Mouse (Mus musculus) spleen, postnatal 4 days (tissue): ENCODE results near the gene Pwwp2a.
A peak's percentile ranks its signal among the peaks of the same experiment; 100 is the strongest.

Source experiments
- DNase-seq, 2 experiments: peaks; one replicate each; pipeline ENCODE4 v3.0.0; 2022; ENCODE audit warnings: low spot score in 2 of 2

Gene Pwwp2a

DNA sequence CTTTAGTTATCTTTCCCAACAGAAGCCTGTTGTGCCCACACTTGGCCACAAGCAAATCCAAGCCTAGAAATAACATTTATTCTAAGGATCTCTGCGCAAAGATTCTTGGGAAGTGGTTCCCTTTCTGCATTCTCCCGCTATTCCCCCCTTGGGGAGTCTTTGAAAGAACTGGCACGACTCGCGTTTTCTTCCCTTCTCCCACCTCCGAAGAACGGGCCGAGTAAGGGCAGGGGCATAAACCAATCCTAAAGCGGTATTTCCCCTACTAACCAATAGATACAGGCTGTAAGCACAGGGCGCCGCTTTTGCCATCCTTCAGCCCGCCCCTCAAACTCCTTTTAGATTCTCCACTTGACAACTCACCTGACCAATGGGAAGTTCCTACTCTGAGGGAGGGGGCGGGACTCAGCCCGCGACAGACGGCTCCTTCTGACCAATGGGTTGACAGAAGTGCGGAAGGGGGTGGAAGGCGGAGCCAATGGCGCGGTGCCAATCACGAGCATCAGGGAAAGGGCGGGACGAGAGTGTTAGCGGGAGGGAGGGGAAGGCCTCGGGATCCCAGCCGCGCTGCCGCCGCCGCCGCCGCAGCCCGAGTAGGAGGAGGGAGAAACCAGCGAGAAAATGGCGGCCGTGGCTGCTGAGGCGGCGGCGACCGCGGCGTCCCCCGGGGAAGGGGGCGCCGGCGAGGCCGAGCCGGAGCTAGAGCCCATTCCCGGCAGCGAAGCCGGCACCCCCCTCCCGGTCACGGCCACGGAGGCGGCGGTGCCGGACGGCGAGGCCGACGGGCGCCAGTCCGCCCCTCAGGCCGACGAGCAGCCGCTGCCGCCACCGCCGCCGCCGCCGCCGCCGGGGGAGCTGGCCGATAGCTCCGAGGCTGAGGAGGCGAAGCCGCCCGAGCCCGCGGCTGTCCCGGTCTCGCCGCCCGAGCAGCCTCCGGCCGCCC, at the start of gene Pwwp2a:
Gene Pwwp2a, plus strand, starts transcription at position 527 of the 943 bp plus-strand sequence.
- peak; percentile 98 to 99 for DNase-seq

- no peak for DNase-seq
These were observed 49.2 kb upstream of the Pwwp2a start for GRCm38 (mm10) chr11:43632566-43632965.

- no peak for DNase-seq
These were observed 48.6 kb upstream of the Pwwp2a start for GRCm38 (mm10) chr11:43633165-43633564.

- DNase-seq, result no peak
These were observed 48.0 kb upstream of the Pwwp2a start for GRCm38 (mm10) chr11:43633658-43634401.

DNA sequence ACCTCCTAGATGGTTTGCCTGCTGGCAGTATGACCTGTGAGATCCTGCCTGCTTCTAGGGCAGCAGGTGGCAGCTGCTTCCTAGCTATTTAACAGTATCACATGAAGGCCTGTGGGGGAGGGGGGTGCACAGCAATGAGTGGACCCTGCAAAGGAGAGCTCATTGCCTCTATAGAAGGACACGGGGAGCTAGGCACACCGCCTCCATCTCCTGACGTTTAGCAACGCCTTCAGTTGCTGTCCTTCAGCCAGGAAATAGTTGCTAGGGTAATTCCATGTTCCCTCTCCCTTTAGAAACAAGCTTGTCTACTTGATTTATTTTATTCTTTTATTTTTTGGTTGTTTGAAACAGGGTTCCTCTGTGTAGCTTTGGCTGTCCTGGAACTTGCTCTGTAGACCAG, 45.0 kb upstream of the Pwwp2a start:
- DNase-seq, result no peak

DNA sequence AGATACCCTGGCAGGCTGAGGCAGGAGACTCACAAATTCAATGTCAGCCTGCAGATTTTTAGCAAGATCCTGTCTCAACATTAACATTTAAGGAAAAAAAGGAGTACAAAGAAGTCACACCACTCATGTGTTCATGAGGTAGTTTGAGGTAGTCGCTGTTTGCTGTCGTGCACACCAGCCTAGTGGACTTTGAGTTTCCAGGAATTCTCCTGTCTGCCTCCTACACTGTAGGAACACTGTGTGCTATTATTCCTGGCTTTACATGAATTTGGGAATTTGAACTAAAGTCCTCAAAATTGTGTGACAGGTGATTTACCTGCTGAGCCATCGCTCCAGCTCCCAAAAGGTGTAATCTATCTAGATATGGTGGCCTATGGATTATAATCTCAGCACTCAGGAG, 43.3 kb upstream of the Pwwp2a start:
- DNase-seq, result no peak

DNA sequence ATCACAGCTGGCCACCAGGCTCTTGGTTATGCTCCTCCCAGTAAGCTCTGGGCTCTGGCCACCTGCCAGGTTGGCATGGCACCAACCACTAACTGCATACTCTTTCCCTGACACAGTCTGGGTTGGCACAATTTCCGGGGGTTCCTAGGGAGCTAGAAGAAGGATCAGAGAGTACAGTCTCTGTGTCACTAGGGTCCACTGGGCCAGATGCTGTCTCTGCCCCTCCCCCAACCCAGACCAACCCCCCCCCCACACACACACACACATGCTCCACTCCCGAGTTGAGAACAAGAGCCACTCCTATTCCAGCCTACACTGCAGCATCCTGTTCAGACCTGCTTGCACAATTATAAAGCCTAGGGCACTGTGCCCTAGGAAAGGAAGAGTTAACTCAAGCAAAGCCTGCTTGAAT, 38.6 kb upstream of the Pwwp2a start:
- DNase-seq, result peak in 1 of 2 experiments; percentile 33

GRCm38 (mm10) chr11:43645286-43645685, 36.5 kb upstream of the Pwwp2a start:
- no peak for DNase-seq

DNA sequence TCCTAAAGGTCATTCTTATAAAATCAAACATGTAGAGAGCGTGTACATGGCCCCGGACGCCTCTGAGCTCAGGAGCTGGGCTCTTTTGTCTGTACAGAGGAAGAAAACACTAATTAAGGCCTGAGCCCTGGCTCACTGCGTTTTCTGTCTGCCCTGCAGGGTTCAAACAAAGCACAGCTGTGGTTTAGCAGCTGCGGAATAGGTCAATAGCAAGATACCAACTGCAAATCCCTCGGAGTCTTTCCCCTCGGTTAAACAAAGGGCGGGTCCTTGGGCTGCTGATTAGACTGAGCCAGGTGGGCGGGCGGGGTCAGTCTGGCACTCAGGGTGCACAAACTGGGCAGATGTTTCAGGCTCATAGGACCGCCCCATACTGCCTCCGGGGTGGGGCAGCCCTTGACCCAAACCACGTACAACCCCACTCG, 28.7 kb upstream of the Pwwp2a start:
- peak; percentile 53 to 67 for DNase-seq

- no peak for DNase-seq
These were observed 25.3 kb upstream of the Pwwp2a start for GRCm38 (mm10) chr11:43656464-43656863.

DNA sequence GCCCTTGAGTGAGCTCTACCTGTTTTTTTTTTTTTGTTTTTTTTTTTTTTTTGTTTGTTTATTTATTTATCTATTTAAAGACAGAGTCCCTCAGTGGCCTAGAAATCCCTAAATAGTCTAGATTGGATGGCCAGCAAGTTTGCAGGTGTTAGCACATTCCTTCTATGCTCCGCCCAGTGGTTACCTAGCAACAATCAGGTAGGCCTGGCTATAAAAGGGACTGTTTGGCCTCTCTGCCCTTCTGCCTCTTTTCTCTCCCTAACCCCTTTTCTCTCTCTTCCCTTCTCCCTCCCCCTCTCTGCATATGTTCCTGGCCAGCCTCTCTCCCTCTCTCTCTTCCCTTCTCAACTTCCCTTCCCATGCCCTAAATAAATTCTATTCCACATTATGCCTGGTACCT, 23.8 kb upstream of the Pwwp2a start:
- DNase-seq, result no peak

DNA sequence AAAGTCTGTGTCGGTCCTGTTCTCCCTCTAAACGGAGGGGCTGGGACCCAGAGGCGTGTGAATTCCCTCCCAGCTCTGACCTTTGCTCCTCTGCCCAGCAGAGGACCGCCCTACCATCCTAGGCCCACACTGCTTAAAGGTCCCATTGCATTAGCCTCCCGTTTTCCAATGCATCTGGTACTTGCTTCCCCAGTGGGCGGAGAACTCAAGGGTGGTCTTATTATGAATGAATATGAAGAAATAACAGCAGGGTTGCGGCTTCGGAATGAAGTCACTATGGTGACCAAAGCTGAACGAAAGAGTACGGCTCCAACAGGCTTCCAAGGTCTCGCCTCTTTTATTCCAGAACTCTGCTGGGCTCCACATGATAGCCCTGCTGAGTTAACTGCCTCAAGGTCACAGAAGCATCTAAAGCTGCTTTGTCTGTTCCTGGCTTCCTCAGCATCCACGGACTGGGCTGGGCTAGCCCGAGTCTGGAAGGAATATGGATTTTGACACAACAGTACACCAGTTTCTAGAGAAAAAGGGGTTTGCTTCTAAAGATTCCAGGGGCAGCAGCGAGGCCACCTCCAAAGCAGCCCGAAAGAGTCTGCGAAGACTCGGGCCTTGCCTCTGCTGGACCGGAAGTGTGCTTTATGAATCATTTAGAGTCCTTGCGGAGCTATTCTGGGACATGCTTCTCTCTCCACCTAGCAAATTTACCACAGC, 14.6 kb upstream of the Pwwp2a start:
- no peak for DNase-seq

DNA sequence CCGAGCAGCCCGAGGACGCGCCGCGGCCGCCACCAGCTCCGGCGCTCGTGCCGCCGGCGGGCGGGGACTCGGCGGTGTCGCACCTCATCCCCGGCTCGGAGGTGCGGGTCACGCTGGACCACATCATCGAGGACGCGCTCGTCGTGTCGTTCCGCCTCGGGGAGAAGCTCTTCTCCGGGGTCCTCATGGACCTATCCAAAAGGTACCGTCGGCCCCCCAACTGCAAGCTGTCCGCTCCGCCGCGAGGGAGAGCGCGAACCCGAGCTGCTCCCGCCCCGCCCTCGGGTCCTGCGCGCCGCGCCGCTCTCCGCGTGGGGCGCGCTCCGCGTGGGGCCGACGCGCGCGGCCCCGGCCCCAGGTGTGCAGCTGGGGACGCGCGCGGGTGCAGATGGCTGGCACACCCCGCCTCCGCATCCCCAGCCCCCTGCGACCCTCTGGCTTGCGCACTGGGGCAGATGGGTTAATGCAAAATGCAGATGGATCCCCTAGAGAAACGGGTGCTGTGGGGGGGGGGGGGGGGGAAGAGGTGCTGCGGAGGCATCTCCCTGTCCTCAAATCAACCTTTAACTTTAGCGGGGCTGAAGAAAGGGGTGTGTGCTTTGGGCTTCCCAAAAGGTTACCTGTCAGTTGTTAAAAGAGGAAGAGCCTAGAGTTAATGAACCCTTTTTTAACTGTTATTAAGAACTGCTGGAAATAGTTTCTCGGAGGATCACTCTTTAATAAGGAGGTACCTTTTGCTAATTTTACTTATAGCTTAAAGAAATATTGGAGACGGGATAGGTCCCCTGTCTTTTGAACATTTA, 818 bp downstream of the Pwwp2a start:
- DNase-seq, result peak; percentile 59 to 85

GRCm38 (mm10) chr11:43688850-43689249, 7.1 kb downstream of the Pwwp2a start:
- no peak for DNase-seq

DNA sequence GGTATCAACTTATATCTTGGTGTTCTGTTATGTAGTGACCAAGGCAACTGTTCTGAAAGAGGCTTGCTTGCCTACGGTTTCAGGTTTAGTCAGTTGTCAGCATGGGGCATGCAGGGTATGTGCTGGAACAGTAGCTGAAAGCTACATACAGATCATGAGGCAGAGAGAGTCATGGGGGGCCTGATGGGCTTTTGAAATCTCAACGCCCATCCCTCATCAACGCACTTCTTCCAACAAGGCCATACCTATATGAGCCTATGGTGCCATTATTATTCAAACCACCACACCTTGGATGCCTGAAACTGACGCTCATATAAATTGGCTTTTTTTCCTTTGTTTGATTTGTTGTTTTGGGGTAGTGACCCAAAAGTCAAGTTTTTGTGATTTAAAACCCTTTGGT, 14.8 kb downstream of the Pwwp2a start:
- DNase-seq, result no peak

DNA sequence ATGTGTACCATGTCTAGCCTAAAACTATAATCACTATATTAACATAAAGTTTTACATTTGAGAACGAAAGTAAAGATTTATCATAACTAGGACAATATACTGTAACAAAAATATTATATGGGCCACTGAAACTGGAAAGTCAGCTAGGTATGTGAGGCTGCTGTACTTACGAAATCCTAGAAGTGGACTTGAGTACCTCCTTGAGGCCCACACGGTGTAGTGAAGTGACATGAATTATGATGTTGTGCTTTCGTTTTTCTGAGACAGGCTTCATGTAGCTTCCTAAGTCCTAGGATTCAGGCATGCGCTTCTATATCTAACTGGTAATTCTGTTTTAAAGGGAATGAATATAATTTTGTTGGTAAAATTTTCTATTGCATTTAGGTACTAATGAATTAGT, 16.8 kb downstream of the Pwwp2a start:
- DNase-seq, result no peak

DNA sequence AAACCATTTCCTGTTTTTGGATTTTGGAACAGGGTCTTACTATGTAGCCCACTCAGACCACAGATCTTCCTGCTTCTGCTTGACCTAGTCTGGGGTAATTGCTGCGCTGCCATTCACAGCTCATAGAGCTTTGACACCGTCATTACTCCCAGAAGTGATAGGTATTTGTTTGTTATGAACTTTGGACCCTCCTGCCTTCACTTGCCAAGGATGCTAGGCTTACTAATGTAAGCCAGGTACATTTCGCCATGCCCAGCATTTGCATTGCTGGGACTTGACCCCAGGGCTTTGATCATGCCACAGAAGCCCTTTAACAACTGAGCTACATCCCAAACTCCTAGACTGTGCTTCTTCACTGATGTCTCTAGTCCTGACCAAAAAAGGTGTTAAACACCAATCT, 18.5 kb downstream of the Pwwp2a start:
- DNase-seq, result no peak

DNA sequence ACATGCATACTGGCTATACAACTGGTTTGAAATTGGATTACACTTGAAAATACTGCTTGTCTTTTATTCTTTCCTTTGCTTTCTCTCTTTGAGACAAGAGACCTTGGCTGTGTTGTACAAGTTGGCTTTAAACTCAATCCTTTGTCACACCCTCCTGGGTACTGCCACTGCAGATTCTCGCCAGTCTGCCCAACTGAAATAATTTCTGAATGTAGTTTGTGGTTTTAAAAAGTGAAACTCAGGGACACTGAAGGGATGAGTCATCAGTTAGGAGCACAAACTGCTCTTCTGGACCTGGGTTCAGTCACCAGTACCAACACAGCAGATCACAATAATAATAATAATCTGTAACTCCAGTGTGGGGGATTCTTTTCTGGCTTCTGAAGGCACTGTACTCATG, 21.8 kb downstream of the Pwwp2a start:
- DNase-seq, result no peak

DNA sequence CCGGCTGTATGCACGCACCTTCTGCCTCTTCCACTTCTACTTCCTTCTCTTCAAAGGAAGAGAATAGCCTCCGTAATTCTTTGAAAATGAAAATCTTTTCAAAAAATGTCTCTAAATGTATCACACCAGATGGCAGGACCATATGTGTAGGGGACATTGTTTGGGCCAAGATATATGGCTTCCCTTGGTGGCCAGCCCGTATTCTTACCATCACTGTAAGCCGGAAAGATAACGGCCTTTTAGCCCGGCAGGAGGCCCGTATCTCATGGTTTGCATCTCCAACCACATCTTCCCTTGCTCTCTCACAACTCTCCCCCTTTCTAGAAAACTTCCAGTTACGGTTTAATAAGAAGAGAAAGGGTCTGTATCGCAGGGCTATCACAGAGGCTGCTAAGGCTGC, 24.0 kb downstream of the Pwwp2a start:
- DNase-seq, result no peak

DNA sequence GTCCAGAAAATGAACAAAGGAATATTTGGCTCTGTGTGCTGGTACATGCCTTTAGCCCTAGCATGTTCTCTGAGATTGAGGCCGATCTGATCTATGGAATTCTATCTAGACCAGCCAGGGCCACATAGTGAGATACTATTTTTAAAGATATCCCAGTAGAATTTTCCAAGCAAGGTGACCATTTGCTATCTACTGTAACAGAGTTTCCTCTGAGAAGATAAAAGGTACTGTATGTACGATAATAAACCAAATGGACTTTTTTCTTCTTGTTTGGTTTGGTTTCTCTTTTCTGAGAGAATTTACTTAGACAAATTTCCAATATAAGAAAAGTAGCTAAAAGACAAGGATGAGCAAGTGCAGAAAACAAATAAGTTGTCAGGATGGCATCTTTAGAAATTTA, 26.6 kb downstream of the Pwwp2a start:
- DNase-seq, result no peak

DNA sequence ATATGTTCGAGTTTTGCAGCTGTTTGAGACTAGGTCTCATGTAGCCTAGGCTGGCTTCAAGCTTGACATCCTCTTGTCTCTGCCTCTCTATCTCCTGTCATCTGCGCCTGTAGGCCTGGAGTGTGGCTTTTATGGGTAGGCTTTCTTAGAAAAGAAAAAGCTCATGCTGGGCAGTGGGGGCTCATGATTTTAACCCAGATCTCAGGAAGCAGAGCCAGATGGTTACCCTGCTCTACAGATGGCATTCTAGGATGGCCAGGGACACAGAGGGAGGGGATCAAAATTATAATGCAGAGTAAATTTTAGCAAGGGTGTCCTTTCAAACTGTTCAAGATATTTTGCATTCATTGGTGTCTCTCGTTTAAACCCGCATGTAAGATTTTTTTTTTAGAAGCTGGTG, 30.4 kb downstream of the Pwwp2a start:
- DNase-seq, result no peak
